Mouse (Mus musculus) embryonic facial prominence, embryonic 12.5 days (tissue): ENCODE results near the gene Arl5b. TPM values are rescaled to one million over a fixed set of nuclear protein-coding genes. Genes with fewer than 3 reads are reported as not detected.

Experiments
- ATAC-seq: fragments of 200-750 bp; cut with Nextera tagmentation; 2 replicates; pipeline ENCODE4 v1.8.0; 2017; ENCODE audit not compliant: insufficient number of reproducible peaks, insufficient read depth, low FRiP score, low TSS enrichment
- H3K27ac ChIP-seq: fragments of 300-500 bp; sonication (generic); 2 replicates; pipeline ENCODE4 v1.5.1; 2016; ENCODE audit warnings: mild to moderate bottlenecking
- H3K27me3 ChIP-seq: fragments of 300-500 bp; sonication (generic); 2 replicates; pipeline ENCODE4 v1.6.1; 2016; ENCODE audit warnings: mild to moderate bottlenecking, moderate library complexity
- H3K36me3 ChIP-seq: fragments of 300-500 bp; sonication (generic); 2 replicates; pipeline ENCODE4 v1.6.1; 2016; ENCODE audit warnings: mild to moderate bottlenecking
- H3K4me1 ChIP-seq: fragments of 300-500 bp; sonication (generic); 2 replicates; pipeline ENCODE4 v1.6.1; 2016
- H3K4me2 ChIP-seq: fragments of 300-500 bp; sonication (generic); replicated peaks from 2 replicates; pipeline ENCODE4 v1.6.1; 2016; ENCODE audit warnings: mild to moderate bottlenecking, moderate library complexity
- H3K4me3 ChIP-seq: fragments of 300-500 bp; sonication (generic); 2 replicates; pipeline ENCODE4 v1.5.1; 2016; ENCODE audit warnings: mild to moderate bottlenecking
- H3K9ac ChIP-seq: fragments of 300-500 bp; sonication (generic); 2 replicates; pipeline ENCODE4 v1.6.1; 2016; ENCODE audit warnings: mild to moderate bottlenecking, moderate library complexity
- H3K9me3 ChIP-seq: fragments of 300-500 bp; sonication (generic); 2 replicates; pipeline ENCODE4 v1.6.1; 2016; ENCODE audit warnings: mild to moderate bottlenecking, moderate library complexity
- whole genome bisulfite sequencing: fragments of 180-500 bp; shearing (Covaris S2); methylation state at CpG from one replicate; pipeline ENCODE4 v1.1.7; 2016; 5-methylcytosine and 5-hydroxymethylcytosine counted together
- polyA plus RNA-seq: library from polyadenylated mRNA; unstranded; fragments of >200 nt; fragmentation: Nextera tagmentation; extraction: Ambion mirVana; gene quantifications from 2 replicates; pipeline ENCODE4 v1.2.1, GENCODE M21; 2016

Arl5b gene
- polyA plus RNA-seq, 1 experiment from 2014 or later = 53.0 TPM

DNA sequence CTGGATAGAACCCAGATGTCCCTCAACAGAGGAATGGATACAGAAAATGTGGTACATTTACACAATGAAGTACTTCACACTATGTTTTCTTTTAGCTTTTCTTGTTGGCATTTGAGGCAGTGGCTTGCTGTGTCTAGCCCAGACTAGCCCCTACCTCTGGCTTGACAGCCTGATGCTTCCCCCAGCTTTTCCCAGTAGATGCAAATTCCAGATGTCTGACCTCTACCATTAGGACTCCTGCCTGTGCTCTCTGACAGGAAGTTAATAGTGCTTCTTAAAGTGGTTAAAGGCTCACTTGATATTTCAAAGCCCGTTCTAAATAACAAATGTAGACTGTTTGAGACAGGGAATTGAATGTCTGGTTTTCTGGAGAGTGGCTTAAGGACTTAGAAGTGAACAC lies 14.6 kb downstream of the Arl5b start:
- H3K27me3 ChIP-seq = no peaks in the 10 kb centered on the region
- H3K4me3 ChIP-seq = no peak overlapping the region
- no peak overlapping the region for H3K4me2 ChIP-seq
- H3K27ac ChIP-seq = no peak overlapping the region
- no peak for ATAC-seq
- H3K9ac ChIP-seq = no peak overlapping the region
- H3K4me1 ChIP-seq = 0 out of 2 replicates have a peak, but pooled peaks cover 2% of the 10 kb centered on the region
- no peaks in the 10 kb centered on the region for H3K9me3 ChIP-seq
- H3K36me3 ChIP-seq = peaks cover 6% of the 10 kb centered on the region; the same call in 1 of the 2 replicates
- WGBS = 34% methylated on average over 1 of the region's 1 CpGs

DNA sequence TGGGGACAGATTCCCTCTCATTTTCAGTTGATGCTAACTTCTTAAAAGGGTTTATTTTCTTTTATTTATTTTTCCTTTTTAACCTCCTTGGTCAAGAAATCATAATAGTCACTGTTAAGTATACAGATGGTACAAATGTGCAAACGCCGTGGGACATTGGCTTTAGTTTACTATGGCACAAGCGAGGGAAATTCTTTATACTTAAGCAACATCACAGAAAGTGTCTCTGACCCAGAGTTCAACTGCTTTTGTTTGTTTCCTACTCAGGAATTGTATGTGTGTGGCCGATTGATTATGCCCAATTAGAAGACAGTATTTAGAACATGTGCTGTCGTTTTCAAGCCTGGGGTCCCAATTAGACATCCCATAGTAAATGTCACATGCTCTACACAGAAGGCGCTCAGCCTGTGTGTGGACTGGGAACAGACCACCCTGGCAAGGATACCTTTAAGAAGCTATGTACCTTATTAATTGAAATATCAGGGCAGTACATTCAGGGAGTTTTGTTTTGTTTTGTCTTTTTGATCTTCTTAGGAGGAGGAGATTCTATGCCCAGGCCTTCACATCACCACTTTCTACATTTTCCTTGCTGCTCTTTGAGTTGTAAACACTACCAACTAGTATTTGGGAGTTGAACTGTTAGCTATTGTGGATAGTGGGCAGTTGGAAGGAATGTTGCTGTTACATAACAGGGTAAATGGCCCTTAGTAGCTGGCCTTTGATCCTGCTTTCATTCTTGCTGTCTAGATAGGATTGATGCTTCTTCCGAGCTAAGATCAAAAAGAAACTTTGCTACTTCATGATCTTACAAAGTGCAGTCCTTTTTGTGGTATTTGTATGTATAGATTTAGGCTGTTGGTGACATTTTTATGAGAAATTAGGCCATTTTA lies 15.4 kb downstream of the Arl5b start:
- no peak for ATAC-seq
- 0 out of 2 replicates have a peak, but pooled peaks cover 2% of the 10 kb centered on the region for H3K4me1 ChIP-seq
- H3K4me2 ChIP-seq = no peak overlapping the region
- H3K27ac ChIP-seq = no peak overlapping the region
- no peak overlapping the region for H3K9ac ChIP-seq
- H3K4me3 ChIP-seq = no peak overlapping the region
- no peaks in the 10 kb centered on the region for H3K27me3 ChIP-seq
- 66% methylated on average over 7 of the region's 7 CpGs for WGBS
- H3K9me3 ChIP-seq = no peaks in the 10 kb centered on the region
- peaks cover 11% of the 10 kb centered on the region for H3K36me3 ChIP-seq

DNA sequence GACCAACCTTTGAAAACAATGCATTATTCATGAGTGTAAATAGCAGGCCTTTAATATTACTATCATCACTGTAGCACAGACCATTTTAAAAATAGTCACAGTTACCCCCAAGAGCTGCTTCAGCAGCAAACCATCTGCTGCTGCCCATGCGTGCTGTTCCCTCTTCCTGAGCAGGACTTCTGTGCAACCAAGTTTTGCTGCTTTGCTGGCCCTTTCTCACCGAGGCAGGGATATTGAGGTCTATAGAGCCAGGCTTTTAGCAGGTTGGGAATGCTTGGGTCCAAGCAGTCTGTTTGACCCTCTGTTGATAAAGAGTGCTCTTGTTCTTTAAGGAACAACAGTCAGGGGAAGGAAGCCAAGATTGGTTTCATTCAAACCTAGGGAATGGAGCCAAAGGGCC lies 16.3 kb downstream of the Arl5b start:
- Histone ChIP-seq H3K36me3 (peaks cover 19% of the 10 kb centered on the region), H3K9me3 (no peaks in the 10 kb centered on the region), H3K4me3 (no peak overlapping the region), H3K27me3 (no peaks in the 10 kb centered on the region), H3K4me2 (no peak overlapping the region), H3K9ac (no peak overlapping the region), H3K4me1 (0 out of 2 replicates have a peak, but pooled peaks cover 2% of the 10 kb centered on the region), H3K27ac (no peak overlapping the region)
- no peak for ATAC-seq
- 83% methylated on average over 2 of the region's 2 CpGs for WGBS

DNA sequence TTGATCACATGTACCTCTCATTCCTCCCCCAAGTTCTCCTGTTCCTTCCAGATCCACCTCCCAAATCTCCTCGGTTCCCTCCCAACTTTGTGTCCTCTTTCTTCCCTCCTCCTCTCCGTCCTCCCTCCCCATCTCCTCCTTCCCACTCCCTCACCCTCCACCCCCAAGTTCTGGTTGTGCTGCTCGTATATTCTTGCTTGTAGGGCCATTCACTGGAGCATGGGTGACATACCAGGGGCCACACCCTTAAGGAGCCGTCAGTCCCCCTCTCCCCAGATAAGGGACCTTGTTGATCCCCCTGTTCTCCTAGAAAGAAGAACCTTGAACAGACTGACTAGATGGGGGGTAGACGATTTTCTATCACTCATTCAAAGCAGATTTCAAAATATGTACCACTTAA lies 17.9 kb downstream of the Arl5b start:
- Histone ChIP-seq H3K9me3 (no peaks in the 10 kb centered on the region), H3K36me3 (peaks cover 30% of the 10 kb centered on the region), H3K9ac (no peak overlapping the region), H3K4me3 (no peak overlapping the region), H3K4me1 (0 out of 2 replicates have a peak, but pooled peaks cover 2% of the 10 kb centered on the region), H3K27ac (no peak overlapping the region), H3K27me3 (no peaks in the 10 kb centered on the region), H3K4me2 (no peak overlapping the region)
- ATAC-seq = no peak
- 75% methylated on average over 5 of the region's 5 CpGs for WGBS

DNA sequence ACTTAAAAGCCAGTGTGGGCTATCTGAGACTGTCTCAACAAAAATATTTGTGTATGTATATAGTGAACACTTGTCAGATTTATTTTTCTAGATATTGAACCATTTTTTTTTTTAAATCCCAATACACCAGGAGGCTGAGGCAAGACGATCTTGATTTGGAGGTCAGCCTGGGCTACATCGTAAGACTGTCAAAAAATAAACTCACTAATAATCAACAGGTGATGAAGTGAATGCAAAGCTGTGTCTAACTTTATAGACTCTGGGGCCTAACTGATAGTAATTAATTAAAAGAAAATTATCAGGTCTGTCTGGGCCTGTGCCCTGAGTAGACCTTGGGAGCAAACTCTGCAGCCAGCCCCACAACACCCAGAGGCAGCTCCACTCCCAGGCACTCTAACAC lies 34.5 kb downstream of the Arl5b start:
- 94% methylated on average over 2 of the region's 2 CpGs for WGBS
- H3K36me3 ChIP-seq = peaks cover 27% of the 10 kb centered on the region
- ATAC-seq = no peak

DNA sequence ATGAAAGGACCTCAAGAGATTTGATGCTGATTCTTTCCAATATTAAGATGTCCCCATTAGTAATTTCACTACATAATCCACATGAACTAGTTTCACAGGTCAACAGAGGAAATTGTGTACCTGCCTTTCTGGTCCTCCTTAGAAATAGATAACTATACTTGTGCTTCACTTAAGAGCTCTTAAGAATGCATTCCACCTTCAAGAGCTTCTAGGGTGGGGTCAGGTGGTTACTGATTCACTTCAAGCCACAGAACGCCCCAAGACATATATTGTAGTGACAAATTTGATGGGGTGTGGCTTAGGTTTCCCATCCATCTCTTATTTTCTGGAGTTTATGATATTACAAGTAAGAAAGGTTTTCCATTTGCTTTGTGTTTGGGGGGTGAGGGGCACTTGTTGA lies 38.1 kb downstream of the Arl5b start:
- Histone ChIP-seq H3K4me2 (no peak overlapping the region), H3K27me3 (no peaks in the 10 kb centered on the region), H3K9me3 (no peaks in the 10 kb centered on the region), H3K4me3 (no peak overlapping the region), H3K9ac (no peak overlapping the region), H3K36me3 (peaks cover 17% of the 10 kb centered on the region), H3K4me1 (no peaks in the 10 kb centered on the region), H3K27ac (no peak overlapping the region)
- ATAC-seq = no peak
- WGBS = 88% methylated on average over 1 of the region's 1 CpGs

More for the DNA sequence above, 34.5 kb downstream of the Arl5b start:
- Histone ChIP-seq H3K4me2 (no peak overlapping the region), H3K9me3 (no peaks in the 10 kb centered on the region), H3K27ac (no peak overlapping the region), H3K4me1 (no peaks in the 10 kb centered on the region), H3K9ac (no peak overlapping the region), H3K27me3 (no peaks in the 10 kb centered on the region), H3K4me3 (no peak overlapping the region)

- H3K27ac ChIP-seq = no peak overlapping the region
These were observed 47.4 kb downstream of the Arl5b start for GRCm38 (mm10) chr2:15096514-15097090.

DNA sequence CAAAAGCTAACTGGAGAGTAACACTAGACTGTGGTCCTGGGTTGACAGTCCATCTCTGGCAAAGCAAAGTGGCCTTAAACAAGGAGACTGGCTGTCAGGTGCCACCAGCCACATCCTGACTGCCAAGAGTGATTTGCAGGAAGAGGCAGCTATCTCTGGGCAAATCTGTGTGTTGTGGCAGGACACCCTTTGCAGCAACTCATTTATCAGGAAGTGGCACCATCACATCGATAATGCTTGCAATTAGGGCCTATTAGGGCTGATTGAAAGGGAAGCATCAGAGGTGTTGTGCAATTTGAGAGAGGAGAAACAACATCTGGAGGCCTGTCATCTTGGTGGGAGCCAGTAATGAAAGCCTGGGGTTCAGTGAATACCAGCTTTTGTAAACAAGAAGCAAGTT lies 55.2 kb downstream of the Arl5b start:
- H3K27me3 ChIP-seq = no peaks in the 10 kb centered on the region
- H3K9me3 ChIP-seq = no peaks in the 10 kb centered on the region
- H3K27ac ChIP-seq = 0 out of 2 replicates have a peak overlapping the region, but pooled peaks have one; percentile 3
- H3K36me3 ChIP-seq = no peaks in the 10 kb centered on the region
- 0 out of 2 replicates have a peak, but pooled peaks cover 7% of the 10 kb centered on the region for H3K4me1 ChIP-seq
- no peak overlapping the region for H3K9ac ChIP-seq
- no peak overlapping the region for H3K4me3 ChIP-seq
- ATAC-seq = no peak
- WGBS = 58% methylated on average over 1 of the region's 1 CpGs
- no peak overlapping the region for H3K4me2 ChIP-seq

More at GRCm38 (mm10) chr2:15096514-15097090, 47.4 kb downstream of the Arl5b start:
- WGBS = 54% methylated on average over 3 of the region's 3 CpGs
- no peaks in the 10 kb centered on the region for H3K36me3 ChIP-seq
- no peaks in the 10 kb centered on the region for H3K9me3 ChIP-seq
- H3K9ac ChIP-seq = no peak overlapping the region
- no peak for ATAC-seq
- H3K27me3 ChIP-seq = no peaks in the 10 kb centered on the region
- H3K4me2 ChIP-seq = no peak overlapping the region
- no peak overlapping the region for H3K4me3 ChIP-seq
- no peaks in the 10 kb centered on the region for H3K4me1 ChIP-seq

GRCm38 (mm10) chr2:15111290-15111689 lies 62.1 kb downstream of the Arl5b start:
- Histone ChIP-seq H3K36me3 (no peaks in the 10 kb centered on the region), H3K27ac (no peak overlapping the region), H3K27me3 (no peaks in the 10 kb centered on the region), H3K4me1 (no peaks in the 10 kb centered on the region), H3K9me3 (no peaks in the 10 kb centered on the region), H3K9ac (no peak overlapping the region), H3K4me2 (no peak overlapping the region), H3K4me3 (no peak overlapping the region)
- WGBS = 68% methylated on average over 2 of the region's 2 CpGs
- no peak for ATAC-seq

DNA sequence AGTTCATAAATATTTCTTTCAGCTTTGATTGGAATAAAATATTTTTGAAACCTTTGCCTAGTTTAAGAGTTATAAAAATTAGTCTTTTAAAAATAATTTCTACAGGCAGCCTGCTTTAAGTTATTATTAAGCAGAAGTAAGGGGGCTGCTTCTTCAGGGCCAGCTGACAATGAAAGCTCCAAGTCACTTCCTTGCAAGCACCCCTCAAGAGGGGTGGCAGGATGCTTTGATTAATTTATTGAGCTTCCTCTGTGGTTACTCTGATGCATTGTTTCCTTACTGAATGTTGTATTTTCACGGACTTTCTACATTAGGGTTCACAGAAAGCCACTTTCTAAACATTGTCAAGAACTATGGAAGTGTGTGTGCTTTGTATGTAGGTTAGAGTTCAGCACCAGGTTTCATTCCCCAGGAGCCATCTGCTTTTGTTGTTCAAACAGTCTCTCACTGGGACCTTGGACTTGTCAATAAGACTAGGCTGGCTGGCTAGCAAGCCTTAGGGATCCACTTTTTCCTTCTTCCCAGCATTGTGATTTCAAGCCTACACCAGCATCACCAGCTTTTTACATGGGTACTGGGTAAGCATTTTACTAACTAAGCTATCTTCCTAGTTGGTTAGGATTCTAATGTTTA lies 62.7 kb downstream of the Arl5b start:
- no peak for ATAC-seq
- Histone ChIP-seq H3K27me3 (no peaks in the 10 kb centered on the region), H3K4me1 (no peaks in the 10 kb centered on the region), H3K27ac (no peak overlapping the region), H3K9me3 (no peaks in the 10 kb centered on the region), H3K36me3 (no peaks in the 10 kb centered on the region), H3K4me3 (no peak overlapping the region), H3K4me2 (no peak overlapping the region), H3K9ac (no peak overlapping the region)
- 63% methylated on average over 1 of the region's 1 CpGs for WGBS

GRCm38 (mm10) chr2:15112741-15113140 lies 63.5 kb downstream of the Arl5b start:
- no peak overlapping the region for H3K4me3 ChIP-seq
- no peak overlapping the region for H3K4me2 ChIP-seq
- no peaks in the 10 kb centered on the region for H3K36me3 ChIP-seq
- no peak overlapping the region for H3K27ac ChIP-seq
- H3K9me3 ChIP-seq = no peaks in the 10 kb centered on the region
- no peaks in the 10 kb centered on the region for H3K27me3 ChIP-seq
- H3K4me1 ChIP-seq = no peaks in the 10 kb centered on the region
- WGBS = 88% methylated on average over 6 of the region's 6 CpGs
- no peak for ATAC-seq
- no peak overlapping the region for H3K9ac ChIP-seq
